Mouse (Mus musculus) cerebellum, adult 11 months (tissue): Measurements from ENCODE around the gene Gm21972.

ENCODE experiments used
- DNase-seq: peaks from one replicate; pipeline ENCODE4 v3.0.0; 2022

Gene Gm21972

GRCm38 (mm10) chr1:86174602-86175001 is 41.2 kb downstream of the Gm21972 start:
- DNase-seq, result no peak

- no peak for DNase-seq
Observed at GRCm38 (mm10) chr1:86176066-86176465, 42.6 kb downstream of the Gm21972 start.

GRCm38 (mm10) chr1:86178462-86179253 is 45.2 kb downstream of the Gm21972 start:
- DNase-seq, result peak; percentile 84

- no peak for DNase-seq
Observed at GRCm38 (mm10) chr1:86182004-86182709, 48.7 kb downstream of the Gm21972 start.

- no peak for DNase-seq
Observed at GRCm38 (mm10) chr1:86183577-86184263, 50.3 kb downstream of the Gm21972 start.

- no peak for DNase-seq
Observed at GRCm38 (mm10) chr1:86186762-86187161, 53.3 kb downstream of the Gm21972 start.

- DNase-seq, result no peak
Observed at GRCm38 (mm10) chr1:86187856-86188255, 54.4 kb downstream of the Gm21972 start.

- DNase-seq, result no peak
Observed at GRCm38 (mm10) chr1:86188271-86188670, 54.8 kb downstream of the Gm21972 start.

- no peak for DNase-seq
Observed at GRCm38 (mm10) chr1:86189034-86189702, 55.7 kb downstream of the Gm21972 start.

GRCm38 (mm10) chr1:86190843-86191242 is 57.4 kb downstream of the Gm21972 start:
- no peak for DNase-seq

- no peak for DNase-seq
Observed at GRCm38 (mm10) chr1:86194044-86194443, 60.6 kb downstream of the Gm21972 start.

- no peak for DNase-seq
Observed at GRCm38 (mm10) chr1:86198276-86198675, 64.8 kb downstream of the Gm21972 start.

GRCm38 (mm10) chr1:86199026-86199425 is 65.6 kb downstream of the Gm21972 start:
- no peak for DNase-seq

- no peak for DNase-seq
Observed at GRCm38 (mm10) chr1:86201312-86201711, 67.9 kb downstream of the Gm21972 start.

- no peak for DNase-seq
Observed at GRCm38 (mm10) chr1:86202617-86203219, 69.3 kb downstream of the Gm21972 start.

- no peak for DNase-seq
Observed at GRCm38 (mm10) chr1:86210676-86211075, 77.2 kb downstream of the Gm21972 start.

GRCm38 (mm10) chr1:86211498-86211897 is 78.1 kb downstream of the Gm21972 start:
- no peak for DNase-seq
